Mouse (Mus musculus) heart, adult 2 months (tissue): ENCODE results near the gene Mettl7a1.
"Not testable (repeated sequence)": the region's sequence is repeated elsewhere in the genome, so short reads cannot be mapped to it uniquely, and the experiment has no call there.

Experiments
- CTCF ChIP-seq: fragments of 200-600 bp; IDR thresholded peaks from 2 replicates; pipeline ENCODE4 v1.8.1; 2022; ENCODE audit warnings: antibody characterized with exemption, mild to moderate bottlenecking, moderate library complexity
- EP300 ChIP-seq: fragments of 200-500 bp; IDR thresholded peaks from 2 replicates; pipeline ENCODE4 v1.6.1; 2011; ENCODE audit warnings: low read depth, low read length, control low read depth; ENCODE audit not compliant: insufficient read depth
- POLR2A ChIP-seq: fragments of 200-500 bp; IDR thresholded peaks from 2 replicates; pipeline ENCODE4 v1.6.1; 2011; ENCODE audit warnings: mild to moderate bottlenecking, low read depth, low read length, control low read depth; ENCODE audit not compliant: insufficient read depth

DNA sequence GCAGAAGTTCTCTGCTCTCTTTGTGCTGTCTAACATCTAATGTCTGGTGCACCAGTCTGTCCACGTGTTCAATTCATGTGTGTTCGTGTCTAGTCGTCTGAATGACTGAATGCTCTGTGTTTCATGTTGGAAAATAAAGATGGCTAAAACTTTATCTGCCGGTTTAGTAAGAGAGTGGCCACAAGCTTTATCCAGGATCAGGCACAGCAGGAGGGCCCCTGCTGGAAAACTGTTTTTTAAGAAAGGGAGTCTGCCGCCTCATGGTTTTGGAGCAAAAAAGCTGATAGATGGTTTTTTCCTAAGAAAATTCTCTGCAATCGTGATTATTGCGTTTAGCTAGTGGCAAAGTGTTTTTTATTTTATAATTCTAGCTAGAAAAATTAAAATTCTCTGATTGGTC lies 33.3 kb upstream of the Mettl7a1 start:
- TF ChIP-seq EP300, POLR2A, CTCF: not testable (repeated sequence)
